Mouse (Mus musculus): ENCODE results near the gene 1700003F12Rik. TPM values are rescaled to one million over a fixed set of nuclear protein-coding genes. Genes with fewer than 3 reads are reported as not detected.

The 1700003F12Rik gene
- total RNA-seq, 2 experiments from 2014 or later = 0.46 TPM; not detected in 1

DNA sequence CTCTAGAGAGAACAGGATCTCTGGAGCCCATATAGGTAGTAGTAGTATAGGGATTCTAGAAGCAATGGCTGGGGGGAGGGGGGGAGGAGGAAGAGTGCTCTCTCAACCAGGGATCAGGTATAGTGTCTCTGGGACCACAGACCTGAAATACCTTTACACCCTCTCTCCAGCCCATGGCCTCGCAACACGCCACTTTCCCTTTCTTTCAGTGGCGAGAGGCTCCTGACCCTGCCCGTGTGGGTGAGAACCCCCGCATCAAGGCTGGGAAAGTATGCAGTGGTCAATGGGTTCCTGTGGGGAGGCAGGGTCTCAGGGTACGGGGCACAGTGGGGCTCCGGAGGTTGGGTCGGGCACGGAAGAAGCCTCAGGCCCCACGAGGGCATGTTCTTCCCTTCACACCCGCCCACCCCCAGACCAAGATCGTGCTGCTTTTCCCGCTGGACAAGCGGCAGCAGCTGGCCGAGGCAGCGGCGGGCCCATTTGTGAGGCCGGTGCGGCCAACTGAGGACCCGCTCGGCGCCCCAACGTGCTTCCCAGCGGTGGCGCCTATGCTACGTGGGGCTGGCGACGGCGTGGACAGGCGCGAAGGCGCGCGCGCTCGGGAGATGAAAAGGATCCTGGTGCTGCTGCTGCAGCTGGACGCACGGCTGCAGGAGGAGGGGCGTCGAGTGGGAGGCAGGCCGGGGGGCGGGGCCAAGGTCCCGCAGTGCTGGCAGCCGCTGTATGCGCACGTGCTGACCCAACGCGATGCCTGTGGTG is 2.4 kb downstream of the 1700003F12Rik start:
- peak; percentile 48 to 60 for DNase-seq (ENCODE audit: low spot score in 2 of 2)

DNA sequence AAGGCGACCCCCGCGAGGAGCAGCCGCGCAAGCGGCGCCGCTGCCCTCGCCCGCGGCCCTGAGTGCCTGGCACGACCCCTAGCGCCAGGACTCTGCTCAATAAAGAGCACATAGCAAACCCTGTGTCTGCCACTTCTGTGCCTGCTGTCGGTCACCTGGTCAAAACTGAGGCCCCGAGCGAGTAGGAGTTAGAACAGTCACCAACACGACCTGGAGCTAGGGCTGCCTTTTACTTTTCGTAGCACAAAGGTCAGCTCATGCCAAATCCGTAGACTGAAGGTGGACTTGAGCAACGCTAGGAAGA is 3.0 kb downstream of the 1700003F12Rik start:
- DNase-seq (ENCODE audit: low spot score in 2 of 2) = no peak

DNA sequence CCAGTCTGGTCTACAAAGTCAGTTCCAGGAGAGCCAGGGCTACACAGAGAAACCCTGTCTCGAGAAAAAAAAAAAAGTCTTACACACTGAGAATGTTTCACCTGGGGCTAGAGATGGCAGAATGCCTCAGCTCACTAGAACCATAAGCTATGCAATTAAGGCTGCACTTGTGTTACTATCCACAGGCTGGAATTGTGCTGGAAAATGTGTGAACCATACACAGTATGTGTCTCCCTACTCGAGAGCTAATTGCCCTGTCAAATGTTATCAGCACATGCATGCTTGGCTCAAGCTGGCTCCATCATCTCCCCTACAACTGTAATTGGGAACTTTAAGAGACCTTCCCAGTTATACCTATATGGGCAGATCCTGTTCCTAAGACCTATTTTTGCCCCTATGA is 4.1 kb downstream of the 1700003F12Rik start:
- DNase-seq (ENCODE audit: low spot score in 2 of 2) = no peak

- no peak for DNase-seq (ENCODE audit: low spot score in 2 of 2)
Measured at GRCm38 (mm10) chr2:154551476-154551875, 4.6 kb downstream of the 1700003F12Rik start, which contains the start of gene Actl10. Gene Actl10 (plus strand): TSS chr2:154551776.

DNA sequence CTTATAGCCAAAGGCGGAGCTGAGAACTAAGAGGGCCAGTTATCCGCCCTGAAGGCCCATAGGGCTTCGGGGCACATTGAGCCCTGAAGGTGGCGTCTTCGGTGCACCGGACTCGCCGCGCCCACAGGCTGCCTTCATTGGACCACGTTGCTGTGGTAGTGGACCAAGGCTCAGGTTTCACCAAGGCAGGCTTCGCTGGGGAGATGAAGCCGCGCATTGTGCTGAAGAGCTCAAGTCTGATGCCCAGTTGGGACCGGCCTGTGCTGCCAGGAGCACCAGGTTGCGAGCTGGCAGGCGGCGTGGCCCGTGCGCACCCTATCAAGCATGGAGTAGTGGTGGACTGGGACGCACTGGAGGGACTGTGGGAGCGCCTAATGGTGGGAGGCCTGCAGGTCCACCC is 5.0 kb downstream of the 1700003F12Rik start:
- DNase-seq (ENCODE audit: low spot score in 2 of 2) = no peak

DNA sequence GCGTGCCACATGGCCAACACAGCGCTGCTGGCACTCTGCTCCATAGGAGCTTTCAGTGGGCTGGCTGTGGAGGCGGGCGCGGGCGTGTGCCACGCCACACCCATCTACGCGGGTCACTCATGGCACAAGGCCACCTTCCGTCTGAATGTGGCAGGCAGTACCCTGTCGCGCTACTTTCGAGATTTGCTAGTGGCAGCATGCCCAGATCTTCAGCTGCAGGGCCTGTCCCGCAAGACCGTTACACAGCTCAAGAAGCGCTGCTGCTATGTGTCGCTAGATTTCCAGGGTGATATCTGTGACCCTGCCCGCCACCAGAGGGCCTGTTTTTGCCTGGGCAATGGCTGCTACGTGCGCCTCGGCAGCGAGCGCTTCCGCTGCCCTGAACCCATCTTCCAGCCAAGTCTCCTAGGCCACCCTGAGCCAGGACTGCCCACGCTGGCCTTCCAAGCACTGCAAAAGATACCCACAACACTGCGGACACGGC is 5.6 kb downstream of the 1700003F12Rik start:
- DNase-seq (ENCODE audit: low spot score in 2 of 2) = peak; percentile 64 to 65

DNA sequence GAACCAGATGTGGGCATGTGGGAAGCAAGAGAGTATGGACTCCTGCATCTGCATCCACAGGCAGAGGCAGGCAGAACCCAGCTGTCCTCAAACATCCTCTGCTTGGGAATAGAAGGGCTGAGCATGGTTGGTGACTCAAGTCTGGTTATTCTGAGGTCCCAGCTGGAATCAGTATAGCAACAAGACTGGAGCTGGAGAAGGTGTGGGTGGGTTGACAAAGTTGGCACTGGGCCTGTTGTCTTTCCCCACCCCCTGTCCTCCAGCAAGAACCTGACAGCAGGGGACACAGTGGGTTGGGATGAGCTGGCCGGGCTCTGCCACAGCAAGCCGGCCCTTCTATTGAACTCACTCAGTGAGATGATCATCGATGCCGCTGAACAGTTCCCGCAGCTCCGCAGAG is 8.3 kb downstream of the 1700003F12Rik start:
- no peak for DNase-seq (ENCODE audit: low spot score in 2 of 2)

DNA sequence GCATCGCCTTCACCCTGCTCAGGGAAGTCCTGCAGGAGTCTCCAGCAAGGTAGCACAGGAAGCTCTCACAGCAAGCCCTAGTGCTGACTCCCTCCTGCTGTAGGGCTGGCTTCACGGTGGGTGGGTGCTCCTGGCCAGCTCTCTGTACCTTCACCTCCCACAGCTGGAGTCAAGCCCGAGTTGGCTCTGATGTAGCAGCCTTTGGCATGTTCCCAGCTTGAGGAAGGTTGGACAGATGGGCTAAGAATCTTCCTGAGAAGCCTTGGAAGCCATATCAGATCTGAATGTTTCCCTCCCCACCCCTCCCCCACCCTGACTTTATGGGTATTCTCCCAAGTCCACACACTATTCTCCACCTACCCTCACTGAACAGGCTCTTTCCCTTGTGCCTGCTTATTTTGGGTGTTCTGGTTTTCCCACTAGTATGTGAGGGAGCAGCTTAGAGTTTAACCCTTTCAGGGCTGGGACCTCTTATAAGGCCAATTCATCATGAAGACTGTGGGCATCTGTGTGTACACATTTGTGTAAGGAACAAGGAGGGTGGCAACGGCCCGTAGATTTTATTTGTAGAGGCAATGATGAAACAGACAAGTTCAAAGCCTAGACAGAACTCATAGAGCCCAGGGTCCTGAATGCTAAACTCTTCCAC is 10.4 kb downstream of the 1700003F12Rik start:
- no peak for DNase-seq (ENCODE audit: low spot score in 2 of 2)

- DNase-seq (ENCODE audit: low spot score in 2 of 2) = no peak
Measured at GRCm38 (mm10) chr2:154558264-154559039, 11.6 kb downstream of the 1700003F12Rik start, which contains the start of gene Necab3. Gene Necab3 (minus strand): TSS chr2:154558890.

DNA sequence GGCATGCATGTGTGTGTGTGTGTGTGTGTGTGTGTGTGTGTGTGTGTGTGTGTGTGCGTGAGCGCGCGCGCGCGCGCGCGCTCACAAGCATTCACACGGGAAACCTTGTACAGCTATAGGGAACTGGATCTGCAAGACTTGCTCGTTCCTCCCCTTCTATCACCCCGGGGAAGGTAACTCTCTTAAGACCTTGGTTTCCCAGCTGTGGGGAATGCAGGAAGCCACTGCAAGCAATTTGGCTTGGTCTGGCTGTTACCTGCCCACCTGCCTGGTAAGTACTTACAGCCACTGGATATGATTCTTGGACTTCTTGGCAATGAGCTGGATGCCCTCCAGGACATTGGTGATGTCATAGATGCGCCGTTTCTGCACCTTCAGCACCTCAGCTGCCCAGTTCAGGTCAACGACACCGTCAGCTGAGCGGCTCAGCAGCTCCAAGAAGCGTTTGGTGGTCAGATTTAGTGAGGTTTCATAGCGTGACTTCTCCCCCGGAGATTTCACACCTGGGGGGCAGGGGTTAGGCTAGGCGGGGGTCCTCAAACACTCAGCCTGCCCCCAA is 16.8 kb downstream of the 1700003F12Rik start:
- no peak for DNase-seq (ENCODE audit: low spot score in 2 of 2)

GRCm38 (mm10) chr2:154565562-154565961 is 18.7 kb downstream of the 1700003F12Rik start:
- DNase-seq (ENCODE audit: low spot score in 2 of 2) = no peak

GRCm38 (mm10) chr2:154566641-154567040 is 19.8 kb downstream of the 1700003F12Rik start:
- no peak for DNase-seq (ENCODE audit: low spot score in 2 of 2)

DNA sequence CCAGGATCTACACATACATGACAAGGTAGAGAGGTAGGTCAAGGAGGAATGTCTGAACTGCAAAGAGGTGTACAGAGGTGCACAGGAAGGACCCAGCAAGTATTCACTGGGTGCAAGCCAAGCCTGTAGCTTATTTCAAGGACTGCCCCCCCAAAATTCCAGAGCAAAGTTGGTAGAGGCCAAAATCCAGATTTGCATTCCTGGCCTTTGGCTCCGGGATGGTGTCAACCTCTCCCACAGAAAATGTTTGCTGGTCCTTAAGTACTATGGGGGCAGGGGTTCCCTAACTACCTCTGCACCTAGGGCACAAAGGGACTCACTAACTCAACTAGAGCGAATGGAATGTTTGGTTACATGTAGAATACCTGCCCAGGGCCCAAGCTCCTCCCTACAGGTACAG is 20.9 kb downstream of the 1700003F12Rik start:
- no peak for DNase-seq (ENCODE audit: low spot score in 2 of 2)

- no peak for DNase-seq (ENCODE audit: low spot score in 2 of 2)
Measured at GRCm38 (mm10) chr2:154568329-154569070, 21.6 kb downstream of the 1700003F12Rik start.

DNA sequence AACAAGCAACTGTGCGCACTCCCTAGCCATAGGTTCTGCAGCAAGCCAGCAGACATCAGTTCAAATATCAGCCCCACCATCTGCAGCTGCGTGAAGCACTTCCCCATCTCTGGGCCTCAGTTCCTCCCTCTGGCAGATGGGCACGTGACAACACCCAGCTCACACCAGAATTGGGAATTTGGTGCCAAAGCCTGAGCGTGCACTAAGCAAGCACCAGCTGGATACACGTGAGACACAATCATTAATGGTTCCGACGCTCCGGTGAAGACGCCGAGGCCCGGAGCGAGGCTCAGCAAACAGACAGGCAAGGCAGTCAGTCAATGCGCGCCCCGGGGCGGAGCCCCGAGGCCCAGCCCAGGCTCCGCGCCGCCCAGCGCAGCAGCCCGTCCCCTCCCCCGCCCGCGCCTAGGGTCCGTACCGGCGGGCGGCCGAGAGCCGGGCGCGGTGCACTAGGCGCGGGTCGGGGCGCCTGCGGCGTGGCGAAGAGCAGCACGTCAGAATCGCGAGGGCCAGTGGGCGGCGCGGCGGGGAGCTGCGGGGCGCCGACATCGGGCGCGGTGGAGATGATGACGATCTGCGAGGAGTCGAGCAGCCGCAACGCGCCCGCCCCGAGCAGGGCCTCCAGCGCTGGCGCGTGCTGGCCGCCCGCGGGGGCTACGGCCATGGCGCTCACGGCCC is 22.3 kb downstream of the 1700003F12Rik start:
- peak; percentile 61 to 75 for DNase-seq (ENCODE audit: low spot score in 2 of 2)

- peak; percentile 92 to 93 for DNase-seq (ENCODE audit: low spot score in 2 of 2)
Measured at GRCm38 (mm10) chr2:154569836-154570286, 23.0 kb downstream of the 1700003F12Rik start, which contains the start of gene E2f1. Gene E2f1 (minus strand): TSS chr2:154569892.

DNA sequence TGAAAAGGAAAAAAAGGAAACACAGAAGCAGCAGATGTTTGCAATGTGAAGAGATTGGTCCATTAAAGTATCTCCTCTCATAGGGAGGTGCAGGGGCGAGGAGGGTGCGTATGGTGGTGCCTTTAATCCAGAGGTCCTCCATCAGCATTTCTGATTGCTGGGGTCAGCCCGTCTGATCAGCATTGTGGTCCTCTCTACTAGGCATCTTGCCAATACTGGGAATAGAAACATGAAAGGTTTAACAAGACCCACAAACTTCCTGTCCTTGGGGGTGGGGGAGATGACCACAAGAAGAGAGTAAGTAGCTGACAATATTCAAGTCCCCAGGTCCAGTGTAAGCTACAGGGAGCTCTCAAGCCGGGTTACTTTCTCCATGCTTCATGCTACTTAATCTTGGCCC is 23.8 kb downstream of the 1700003F12Rik start:
- no peak for DNase-seq (ENCODE audit: low spot score in 2 of 2)

DNA sequence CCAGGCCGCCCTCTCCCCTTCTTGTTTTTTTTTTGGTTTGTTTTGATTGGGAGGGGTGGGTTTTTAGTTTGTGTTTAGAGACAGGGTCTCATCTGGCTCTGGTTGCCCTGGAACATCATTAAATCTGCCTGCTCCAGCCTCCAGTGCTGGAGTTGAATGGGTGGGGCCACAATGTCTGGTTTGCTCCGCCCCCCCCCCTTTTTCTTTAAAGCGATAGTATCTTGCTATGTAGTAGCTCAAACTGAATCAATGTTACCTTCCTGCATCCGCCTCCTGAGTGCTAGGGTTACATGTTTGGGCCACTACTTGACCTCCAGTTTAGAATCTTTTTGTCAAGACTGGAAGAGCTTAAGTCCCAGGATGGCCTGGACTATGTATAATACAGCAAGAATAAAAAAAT is 24.4 kb downstream of the 1700003F12Rik start:
- no peak for DNase-seq (ENCODE audit: low spot score in 2 of 2)

DNA sequence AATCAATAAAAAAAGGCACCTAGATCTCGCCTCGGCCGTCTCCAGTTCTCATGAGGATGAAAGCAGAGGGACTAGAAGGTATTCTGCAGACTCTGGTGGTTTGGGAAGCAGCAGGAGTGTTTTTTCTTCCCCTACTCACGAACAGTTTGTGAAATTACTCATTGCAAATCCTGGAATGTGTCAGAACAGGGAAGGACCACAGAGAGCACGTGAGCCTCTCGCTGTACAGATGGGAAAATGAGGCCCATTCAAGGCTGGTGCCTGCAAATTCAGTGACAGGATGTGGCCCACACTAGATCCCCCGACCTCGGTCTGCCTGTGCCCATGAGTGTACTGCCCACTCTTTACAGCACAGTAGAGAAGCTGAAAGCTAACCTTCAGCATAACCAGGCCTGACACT is 25.1 kb downstream of the 1700003F12Rik start:
- DNase-seq (ENCODE audit: low spot score in 2 of 2) = no peak

DNA sequence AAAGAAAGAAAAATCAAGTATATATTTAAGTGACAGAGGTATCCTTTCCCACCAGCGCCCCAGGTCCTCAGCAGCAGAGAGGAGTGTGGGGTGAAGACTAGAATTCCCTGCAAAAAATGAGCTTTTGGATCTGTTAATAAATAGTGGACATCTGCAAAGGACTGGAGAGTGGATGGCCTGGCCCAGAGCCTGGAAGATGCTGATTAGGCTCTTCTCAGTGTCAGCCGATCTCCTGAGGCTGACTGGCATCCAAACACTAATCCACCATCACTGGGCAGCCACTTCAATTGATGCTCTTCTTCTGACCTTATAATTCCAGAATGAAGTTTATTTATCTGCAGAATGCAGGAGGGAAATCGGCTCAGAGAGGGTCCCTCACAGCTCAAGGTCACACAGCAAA is 26.1 kb downstream of the 1700003F12Rik start:
- DNase-seq (ENCODE audit: low spot score in 2 of 2) = no peak
